22 mouse cellular contexts compared by ENCODE assay signal in genomic region chr17:87349575-87349974, GRCm38 (mm10).
A peak's percentile ranks its signal among the peaks of the same experiment; 100 is the strongest.
DNase-seq lines count a peak whose midpoint lies in the region; ATAC-seq lines count a peak whose summit lies in the region.
"Had no signal": no experiment of that assay in that cellular context is flagged by ENCODE, and none has a peak within 500 bp of the region (broad histone marks: within the 10 kb centered on the region; RNA-seq: fewer than 3 reads in every experiment).

No protein-coding gene starts in this region.

- ATAC-seq in erythroid progenitor cell, adult 5-6 weeks (replicated peaks; ENCODE audit: low FRiP score, poor library complexity, severe bottlenecking) = no peak
- ATAC-seq: lung, postnatal 0 days had no signal

- H3K4me1 ChIP-seq in embryonic facial prominence, embryonic 10.5 days = peaks cover 92% of the 10 kb centered on the region

- no peaks in the 10 kb centered on the region for H3K9me3 ChIP-seq in embryonic facial prominence, embryonic 10.5 days
- H3K9me3 ChIP-seq: forebrain, embryonic 12.5 days; midbrain, embryonic 12.5 days; neural tube, embryonic 13.5 days had no signal

- no peaks in the 10 kb centered on the region for H3K27me3 ChIP-seq in embryonic facial prominence, embryonic 10.5 days (replicated peaks; ENCODE audit: low read depth, poor library complexity, severe bottlenecking)
- H3K27me3 ChIP-seq: CH12.LX; forebrain, embryonic 12.5 days; midbrain, embryonic 12.5 days; neural tube, embryonic 13.5 days had no signal

- DNase-seq in heart, adult 11 months = peak; percentile 90
- DNase-seq in heart, postnatal 36 days = no peak
- DNase-seq in embryonic facial prominence, embryonic 10.5 days (ENCODE audit: low spot score) = no peak
- peak; percentile 60 for DNase-seq in kidney, adult 9 months
- DNase-seq in kidney, postnatal 4 days = peak; percentile 29 to 58
- DNase-seq in left cerebral cortex, postnatal 4 days = no peak
- no peak for DNase-seq in right cerebral cortex, postnatal 10 days (ENCODE audit: low spot score in 2 of 2)
- DNase-seq: adrenal gland, postnatal 36 days; cerebellum, adult 11-12 months; cerebellum, postnatal 25 days; embryo, embryonic 11 days; heart, postnatal 4 days; liver; spleen, adult 18-20 months; thymus, postnatal 36 days had no signal

- no peaks in the 10 kb centered on the region for H3K36me3 ChIP-seq in embryonic facial prominence, embryonic 10.5 days (replicated peaks)
- H3K36me3 ChIP-seq: forebrain, embryonic 12.5 days; heart, embryonic 12.5 days; midbrain, embryonic 12.5 days; neural tube, embryonic 13.5 days had no signal

- intact Hi-C loops in heart, postnatal 36 days (cut with DNase I) = no loop called here
- intact Hi-C loops in left cerebral cortex, postnatal 4 days (cut with DNase I) = no loop called here

- peak overlapping the region; percentile 66 for H3K27ac ChIP-seq in embryonic facial prominence, embryonic 10.5 days (replicated peaks)
- H3K27ac ChIP-seq: forebrain, embryonic 12.5 days; midbrain, embryonic 12.5 days; neural tube, embryonic 13.5 days had no signal

- H3K4me3 ChIP-seq in embryonic facial prominence, embryonic 10.5 days = no peak overlapping the region
- H3K4me3 ChIP-seq: forebrain, embryonic 12.5 days; heart, embryonic 12.5 days; midbrain, embryonic 12.5 days; neural tube, embryonic 13.5 days had no signal

- 79% methylated on average over 9 of the region's 9 CpGs for WGBS in embryonic facial prominence, embryonic 10.5 days

Comparison
In these comparisons a context has a peak if more than half of its experiments do, and no peak if none do; other contexts are left out.
1. DNase-seq: peak in heart, adult 11 months (single experiment), kidney, adult 9 months (single experiment) and kidney, postnatal 4 days (2 of 2); none in heart, postnatal 36 days (0 of 2), embryonic facial prominence, embryonic 10.5 days (single experiment), left cerebral cortex, postnatal 4 days (single experiment) and right cerebral cortex, postnatal 10 days (0 of 2).